Mouse (Mus musculus) MEL (cell line): ENCODE data around the gene Rfc5. TPM values are rescaled to one million over a fixed set of nuclear protein-coding genes. Genes with fewer than 3 reads are reported as not detected.

Experiments
- DNase-seq: peaks from one replicate; pipeline ENCODE4 v3.0.0; 2011; ENCODE audit warnings: low read depth, low spot score
- H3K27ac ChIP-seq: 2 replicates; pipeline ENCODE4 v1.5.1; 2012; ENCODE audit warnings: low read depth, mild to moderate bottlenecking, control low read depth, low read length, moderate library complexity; ENCODE audit not compliant: control insufficient read depth
- H3K27me3 ChIP-seq, 2 experiments: fragments of 150-350 bp in 1 of 2; sonication (generic) in 1 of 2; 2 replicates each; pipeline ENCODE4 v1.6.1; 2012; ENCODE audit warnings: low read length in 2 of 2, mild to moderate bottlenecking in 2 of 2, improper control_type of control experiment in 1 of 2, moderate library complexity in 1 of 2; ENCODE audit not compliant: insufficient read depth in 2 of 2, control insufficient read depth in 1 of 2
- H3K36me3 ChIP-seq, 2 experiments: 2 replicates each; pipeline ENCODE4 v1.6.1; 2012 to 2014; ENCODE audit warnings: low read length in 2 of 2, improper control_type of control experiment in 1 of 2, inconsistent platforms in 1 of 2, mild to moderate bottlenecking in 1 of 2; ENCODE audit not compliant: insufficient read depth in 2 of 2, control insufficient read depth in 1 of 2
- H3K4me1 ChIP-seq, 2 experiments: fragments of 150-350 bp in 1 of 2; sonication (generic) in 1 of 2; 2 replicates each; pipeline ENCODE4 v1.6.1; 2012; ENCODE audit warnings: low read length in 2 of 2, improper control_type of control experiment in 1 of 2, mild to moderate bottlenecking in 1 of 2; ENCODE audit not compliant: insufficient read depth in 2 of 2, control insufficient read depth in 1 of 2
- H3K4me3 ChIP-seq, 2 experiments: fragments of 150-350 bp in 1 of 2; sonication (generic) in 1 of 2; 2 replicates each; pipeline ENCODE4 v1.5.1; 2012; ENCODE audit warnings: low read depth in 2 of 2, low read length in 2 of 2, mild to moderate bottlenecking in 2 of 2, moderate library complexity in 2 of 2, control low read depth in 1 of 2, improper control_type of control experiment in 1 of 2; ENCODE audit not compliant: control insufficient read depth in 1 of 2, insufficient read depth in 1 of 2
- H3K79me2 ChIP-seq: 2 replicates; pipeline ENCODE4 v1.6.1; 2012; ENCODE audit warnings: mild to moderate bottlenecking, low read length, moderate library complexity; ENCODE audit not compliant: control insufficient read depth, poor library complexity, insufficient read depth
- H3K9ac ChIP-seq: 2 replicates; pipeline ENCODE4 v1.6.1; 2012; ENCODE audit warnings: low read depth, mild to moderate bottlenecking, control low read depth, low read length, moderate library complexity; ENCODE audit not compliant: control insufficient read depth, poor library complexity, severe bottlenecking
- H3K9me3 ChIP-seq: fragments of 150-350 bp; sonication (generic); replicated peaks from 2 replicates; pipeline ENCODE4 v1.6.1; 2012; ENCODE audit warnings: mild to moderate bottlenecking, low read length, improper control_type of control experiment, moderate library complexity; ENCODE audit not compliant: insufficient read depth
- BHLHE40 ChIP-seq: IDR thresholded peaks from 2 replicates; pipeline ENCODE4 v1.6.1; 2012; ENCODE audit warnings: low read depth, mild to moderate bottlenecking, inconsistent platforms, low read length, improper control_type of control experiment, borderline replicate concordance
- CHD1 ChIP-seq: IDR thresholded peaks from 2 replicates; pipeline ENCODE4 v1.6.1; 2012; ENCODE audit warnings: low read depth, mild to moderate bottlenecking, inconsistent platforms, low read length, improper control_type of control experiment
- CHD2 ChIP-seq: IDR thresholded peaks from 2 replicates; pipeline ENCODE4 v1.6.1; 2011; ENCODE audit warnings: low read length, improper control_type of control experiment
- CTCF ChIP-seq, 3 experiments: IDR thresholded peaks in 2 of 3; conservative IDR thresholded peaks in 1 of 3; 2 replicates each; pipeline ENCODE4 v1.5.1; 2011 to 2012; ENCODE audit warnings: low read length in 3 of 3, low read depth in 2 of 3, mild to moderate bottlenecking in 2 of 3, improper control_type of control experiment in 1 of 3, inconsistent platforms in 1 of 3, mixed read lengths in 1 of 3, moderate library complexity in 1 of 3; ENCODE audit not compliant: control insufficient read depth in 1 of 3, insufficient read depth in 1 of 3, poor library complexity in 1 of 3, severe bottlenecking in 1 of 3
- ELF1 ChIP-seq: IDR thresholded peaks from 2 replicates; pipeline ENCODE4 v1.6.1; 2014; ENCODE audit warnings: low read depth, mild to moderate bottlenecking, inconsistent platforms, low read length, improper control_type of control experiment, moderate library complexity
- EP300 ChIP-seq, 2 experiments: IDR thresholded peaks; 2 replicates each; pipeline ENCODE4 v1.6.1; 2011; ENCODE audit warnings: improper control_type of control experiment in 2 of 2, low read length in 2 of 2, low read depth in 1 of 2, mild to moderate bottlenecking in 1 of 2
- ETS1 ChIP-seq: IDR thresholded peaks from 2 replicates; pipeline ENCODE4 v1.6.1; 2012; ENCODE audit warnings: low read depth, mild to moderate bottlenecking, inconsistent platforms, low read length, improper control_type of control experiment, moderate library complexity
- GABPA ChIP-seq: IDR thresholded peaks from 2 replicates; pipeline ENCODE4 v1.6.1; 2012; ENCODE audit warnings: low read depth, mild to moderate bottlenecking, inconsistent platforms, low read length, improper control_type of control experiment, moderate library complexity
- GATA1 ChIP-seq: IDR thresholded peaks from 2 replicates; pipeline ENCODE4 v1.6.1; 2011; ENCODE audit warnings: low read depth, low read length, improper control_type of control experiment
- HCFC1 ChIP-seq: IDR thresholded peaks from 2 replicates; pipeline ENCODE4 v1.6.1; 2012; ENCODE audit warnings: low read depth, mild to moderate bottlenecking, inconsistent platforms, low read length, improper control_type of control experiment, moderate library complexity
- JUND ChIP-seq: IDR thresholded peaks from 2 replicates; pipeline ENCODE4 v1.6.1; 2011; ENCODE audit warnings: low read depth, mild to moderate bottlenecking, improper control_type of control experiment, low read length
- KAT2A ChIP-seq: conservative IDR thresholded peaks from 2 replicates; pipeline ENCODE4 v1.6.1; 2012; ENCODE audit warnings: low read depth, low read length, improper control_type of control experiment, inconsistent platforms
- MAFK ChIP-seq: IDR thresholded peaks from 2 replicates; pipeline ENCODE4 v1.6.1; 2011; ENCODE audit warnings: low read depth, mild to moderate bottlenecking, low read length, improper control_type of control experiment, borderline replicate concordance
- MAX ChIP-seq: IDR thresholded peaks from 2 replicates; pipeline ENCODE4 v1.6.1; 2011; ENCODE audit warnings: low read length, improper control_type of control experiment
- MAZ ChIP-seq: IDR thresholded peaks from 2 replicates; pipeline ENCODE4 v1.6.1; 2012; ENCODE audit warnings: low read depth, mild to moderate bottlenecking, inconsistent platforms, low read length, improper control_type of control experiment
- MEF2A ChIP-seq: IDR thresholded peaks from 2 replicates; pipeline ENCODE4 v1.6.1; 2014; ENCODE audit warnings: low read depth, mild to moderate bottlenecking, inconsistent platforms, low read length, improper control_type of control experiment; ENCODE audit not compliant: poor library complexity, insufficient replicate concordance, severe bottlenecking; ENCODE audit errors: extremely low read depth
- MXI1 ChIP-seq: IDR thresholded peaks from 2 replicates; pipeline ENCODE4 v1.6.1; 2011; ENCODE audit warnings: mild to moderate bottlenecking, low read depth, low read length, improper control_type of control experiment
- MYB ChIP-seq: IDR thresholded peaks from 2 replicates; pipeline ENCODE4 v1.6.1; 2011; ENCODE audit warnings: mild to moderate bottlenecking, low read depth, low read length, improper control_type of control experiment
- MYC ChIP-seq: IDR thresholded peaks from 2 replicates; pipeline ENCODE4 v1.6.1; 2011; ENCODE audit warnings: low read depth, mild to moderate bottlenecking, low read length, improper control_type of control experiment, moderate library complexity
- NELFE ChIP-seq: IDR thresholded peaks from 2 replicates; pipeline ENCODE4 v1.6.1; 2011; ENCODE audit warnings: low read depth, low read length, improper control_type of control experiment
- NRF1 ChIP-seq: IDR thresholded peaks from 2 replicates; pipeline ENCODE4 v1.6.1; 2014; ENCODE audit warnings: low read depth, mild to moderate bottlenecking, inconsistent platforms, low read length, improper control_type of control experiment, moderate library complexity; ENCODE audit not compliant: poor library complexity, insufficient read depth, severe bottlenecking
- POLR2A ChIP-seq, 2 experiments: IDR thresholded peaks; 2 replicates each; pipeline ENCODE4 v1.6.1; 2011 to 2012; ENCODE audit warnings: low read length in 2 of 2, mild to moderate bottlenecking in 2 of 2, control low read depth in 1 of 2, improper control_type of control experiment in 1 of 2, low read depth in 1 of 2, moderate library complexity in 1 of 2; ENCODE audit not compliant: control insufficient read depth in 1 of 2, insufficient read depth in 1 of 2, poor library complexity in 1 of 2
- POLR2AphosphoS2 ChIP-seq: IDR thresholded peaks from 2 replicates; pipeline ENCODE4 v1.6.1; 2011; ENCODE audit warnings: low read length, improper control_type of control experiment
- POLR2AphosphoS5 ChIP-seq: IDR thresholded peaks from 2 replicates; pipeline ENCODE4 v1.6.1; 2012; ENCODE audit warnings: low read depth, borderline replicate concordance, mild to moderate bottlenecking, inconsistent platforms, low read length, moderate library complexity, mixed read lengths
- RAD21 ChIP-seq: IDR thresholded peaks from 2 replicates; pipeline ENCODE4 v1.6.1; 2011; ENCODE audit warnings: mild to moderate bottlenecking, low read depth, low read length, improper control_type of control experiment
- RCOR1 ChIP-seq: IDR thresholded peaks from 2 replicates; pipeline ENCODE4 v1.6.1; 2012; ENCODE audit warnings: low read depth, mild to moderate bottlenecking, inconsistent platforms, low read length, improper control_type of control experiment
- SIN3A ChIP-seq: IDR thresholded peaks from 2 replicates; pipeline ENCODE4 v1.6.1; 2012; ENCODE audit warnings: low read length, improper control_type of control experiment, inconsistent platforms
- SMC3 ChIP-seq: IDR thresholded peaks from 2 replicates; pipeline ENCODE4 v1.6.1; 2011; ENCODE audit warnings: low read depth, low read length, improper control_type of control experiment
- TAL1 ChIP-seq: IDR thresholded peaks from 2 replicates; pipeline ENCODE4 v1.6.1; 2012; ENCODE audit warnings: mild to moderate bottlenecking, inconsistent platforms, low read length, moderate library complexity, mixed read lengths
- TBP ChIP-seq: IDR thresholded peaks from 2 replicates; pipeline ENCODE4 v1.8.0; 2011; ENCODE audit warnings: low read depth, low read length, improper control_type of control experiment
- TCF12 ChIP-seq: IDR thresholded peaks from 2 replicates; pipeline ENCODE4 v1.6.1; 2014; ENCODE audit warnings: low read depth, mild to moderate bottlenecking, inconsistent platforms, low read length, improper control_type of control experiment, moderate library complexity
- UBTF ChIP-seq: IDR thresholded peaks from 2 replicates; pipeline ENCODE4 v1.6.1; 2012; ENCODE audit warnings: low read depth, mild to moderate bottlenecking, inconsistent platforms, low read length, improper control_type of control experiment, moderate library complexity, borderline replicate concordance; ENCODE audit not compliant: insufficient read depth
- USF1 ChIP-seq: IDR thresholded peaks from 2 replicates; pipeline ENCODE4 v1.6.1; 2014; ENCODE audit warnings: low read depth, mild to moderate bottlenecking, inconsistent platforms, low read length, improper control_type of control experiment, moderate library complexity
- USF2 ChIP-seq, 2 experiments: IDR thresholded peaks; 2 replicates each; pipeline ENCODE4 v1.6.1; 2011 to 2012; ENCODE audit warnings: improper control_type of control experiment in 2 of 2, low read length in 2 of 2, borderline replicate concordance in 1 of 2, inconsistent platforms in 1 of 2, low read depth in 1 of 2, mild to moderate bottlenecking in 1 of 2; ENCODE audit not compliant: insufficient read depth in 1 of 2
- ZC3H11A ChIP-seq: IDR thresholded peaks from 2 replicates; pipeline ENCODE4 v1.6.1; 2012; ENCODE audit warnings: low read depth, mild to moderate bottlenecking, inconsistent platforms, low read length, improper control_type of control experiment
- ZKSCAN1 ChIP-seq: IDR thresholded peaks from 2 replicates; pipeline ENCODE4 v1.6.1; 2012; ENCODE audit warnings: low read depth, mild to moderate bottlenecking, inconsistent platforms, low read length, improper control_type of control experiment, moderate library complexity
- ZMIZ1 ChIP-seq: IDR thresholded peaks from 2 replicates; pipeline ENCODE4 v1.6.1; 2012; ENCODE audit warnings: low read depth, mild to moderate bottlenecking, inconsistent platforms, low read length, improper control_type of control experiment, moderate library complexity
- ZNF384 ChIP-seq: IDR thresholded peaks from 2 replicates; pipeline ENCODE4 v1.6.1; 2012; ENCODE audit warnings: low read depth, mild to moderate bottlenecking, inconsistent platforms, low read length, improper control_type of control experiment
- polyA plus RNA-seq, 2 experiments: library from polyadenylated mRNA; stranded (reverse) in 1 of 2; unstranded in 1 of 2; fragments of >175 nt in 1 of 2; fragments of >200 nt in 1 of 2; gene quantifications; 2 replicates each; pipeline versions ENCODE4 v1.2.1 to v1.2.4; 2012; ENCODE audit warnings: low replicate concordance in 2 of 2, low read depth in 1 of 2; ENCODE audit not compliant: insufficient read length in 2 of 2, insufficient read depth in 1 of 2, missing spikeins in 1 of 2
- total RNA-seq: library from RNA; depleted of rRNA; stranded (reverse); fragments of 300-350 nt; gene quantifications from 2 replicates; pipeline ENCODE4 v1.2.3, GENCODE M21; 2012

Rfc5 gene
- total and polyA plus RNA-seq, 3 experiments, result 98.9 to 158 TPM; not detected in 1

GRCm38 (mm10) chr5:117358725-117359124, 30.1 kb downstream of the Rfc5 start:
- peaks cover 0 to 38% of the 10 kb centered on the region in 2 experiments; a peak in 2 of 4 replicates for H3K36me3 ChIP-seq
- peaks cover 9% of the 10 kb centered on the region for H3K79me2 ChIP-seq
- no peaks in the 10 kb centered on the region for H3K27me3 ChIP-seq
- H3K27ac ChIP-seq, result no peak overlapping the region
- DNase-seq, result peak; percentile 85
- H3K4me1 ChIP-seq, result peaks cover 17 to 44% of the 10 kb centered on the region in 2 experiments
- peak overlapping the region in 1 of 2 experiments; percentile 95; a peak in 2 of 4 replicates for H3K4me3 ChIP-seq
- H3K9me3 ChIP-seq, result no peaks in the 10 kb centered on the region
- H3K9ac ChIP-seq, result peak overlapping the region; percentile 95; the same call in 1 of the 2 replicates
- TF ChIP-seq TAL1 (no peak), NELFE (no peak), TCF12 (0 out of 2 replicates have a peak, but pooled peaks have one; percentile 13), MYB (no peak), HCFC1 (peak; percentile 45; the same call in 1 of the 2 replicates), CHD1 (no peak), POLR2A (IDR thresholded peaks at IDR 0.05; ENCODE audit: control insufficient read depth in 1 of 2, insufficient read depth in 1 of 2, low read depth in 1 of 2, low read length in 2 of 2, poor library complexity in 1 of 2) (no peak), GATA1 (no peak), GABPA (no peak), ELF1 (no peak), EP300 (IDR thresholded peaks at IDR 0.05; ENCODE audit: low read depth in 1 of 2, low read length in 2 of 2) (no peak), POLR2AphosphoS5 (no peak), SIN3A (peak; percentile 66), CHD2 (no peak), SMC3 (peak; percentile 52), CTCF (IDR thresholded peaks at IDR 0.05 in 2 of 3, conservative IDR thresholded peaks at IDR 0.05 in 1 of 3; ENCODE audit: control insufficient read depth in 1 of 3, insufficient read depth in 1 of 3, low read depth in 2 of 3, low read length in 3 of 3, poor library complexity in 1 of 3, severe bottlenecking in 1 of 3) (peak; percentile 73 to 81 (median 77)), MEF2A (no peak), MAZ (no peak), RCOR1 (no peak), MYC (peak; percentile 93), BHLHE40 (no peak), KAT2A (no peak), ETS1 (peak; percentile 53), USF2 (IDR thresholded peaks at IDR 0.05; ENCODE audit: borderline replicate concordance in 1 of 2, insufficient read depth in 1 of 2, low read depth in 1 of 2, low read length in 2 of 2) (peak in 1 of 2 experiments; percentile 60; a peak in 1 of 4 replicates), NRF1 (no peak), ZMIZ1 (no peak), UBTF (no peak), RAD21 (peak; percentile 37), POLR2AphosphoS2 (no peak), TBP (no peak), ZNF384 (no peak), USF1 (peak; percentile 93), MAFK (no peak), JUND (no peak), ZKSCAN1 (no peak), MXI1 (peak; percentile 97), ZC3H11A (no peak), MAX (peak; percentile 90)
